Mouse (Mus musculus) intestine, embryonic 14.5 days (tissue): ENCODE measurements around the gene A630010A05Rik. TPM values are rescaled to one million over a fixed set of nuclear protein-coding genes. Genes with fewer than 3 reads are reported as not detected.
"Not testable (repeated sequence)": the region's sequence is repeated elsewhere in the genome, so short reads cannot be mapped to it uniquely, and the experiment has no call there.

Source experiments
- ATAC-seq: fragments of 200-750 bp; cut with Nextera tagmentation; replicated peaks from 2 replicates; pipeline ENCODE4 v1.8.0; 2017; ENCODE audit warnings: low read depth, moderate number of reproducible peaks, moderate TSS enrichment, moderate library complexity; ENCODE audit not compliant: low FRiP score, low TSS enrichment
- DNase-seq: peaks from one replicate; pipeline ENCODE4 v3.0.0-alpha.2; 2018; ENCODE audit warnings: low spot score
- H3K27ac ChIP-seq: fragments of 300-500 bp; sonication (generic); 2 replicates; pipeline ENCODE4 v1.5.1; 2014; ENCODE audit warnings: low read depth, mild to moderate bottlenecking, control low read depth
- H3K27me3 ChIP-seq: fragments of 300-500 bp; sonication (generic); replicated peaks from 2 replicates; pipeline ENCODE4 v1.6.1; 2014; ENCODE audit warnings: low read length, control low read depth; ENCODE audit not compliant: control insufficient read depth, insufficient read depth
- H3K36me3 ChIP-seq: fragments of 300-500 bp; sonication (generic); 2 replicates; pipeline ENCODE4 v1.6.1; 2014; ENCODE audit warnings: low read length, control low read depth; ENCODE audit not compliant: control insufficient read depth, insufficient read depth
- H3K4me1 ChIP-seq: fragments of 300-500 bp; sonication (generic); replicated peaks from 2 replicates; pipeline ENCODE4 v1.6.1; 2014; ENCODE audit warnings: low read length, control low read depth, mixed read lengths; ENCODE audit not compliant: control insufficient read depth, insufficient read depth
- H3K4me2 ChIP-seq: fragments of 300-500 bp; sonication (generic); 2 replicates; pipeline ENCODE4 v1.6.1; 2014; ENCODE audit warnings: low read length
- H3K4me3 ChIP-seq: fragments of 300-500 bp; sonication (generic); 2 replicates; pipeline ENCODE4 v1.5.1; 2014; ENCODE audit warnings: low read depth, low read length, control low read depth, mixed read lengths
- H3K9ac ChIP-seq: fragments of 300-500 bp; sonication (generic); 2 replicates; pipeline ENCODE4 v1.6.1; 2014; ENCODE audit warnings: mild to moderate bottlenecking, low read length
- H3K9me3 ChIP-seq: fragments of 300-500 bp; sonication (generic); 2 replicates; pipeline ENCODE4 v1.6.1; 2016; ENCODE audit warnings: low read length, control low read depth; ENCODE audit not compliant: control insufficient read depth
- WGBS: fragments of 180-500 bp; shearing (Covaris S2); extraction: QIAGEN DNeasy Blood & Tissue Kit; methylation state at CpG from one replicate; pipeline ENCODE4 v1.1.7; 2014; 5-methylcytosine and 5-hydroxymethylcytosine counted together
- polyA plus RNA-seq: library from polyadenylated mRNA; unstranded; fragments of >200 nt; fragmentation: Nextera tagmentation; extraction: Ambion mirVana; gene quantifications from 2 replicates; pipeline ENCODE4 v1.2.1, GENCODE M21; 2014

The A630010A05Rik gene
- not detected in 2 replicates for polyA plus RNA-seq

GRCm38 (mm10) chr16:14562017-14562416 is at the start of gene A630010A05Rik:
A630010A05Rik (plus strand) TSS chr16:14562317.
- H3K4me1 ChIP-seq: no peaks in the 10 kb centered on the region
- no peaks in the 10 kb centered on the region for H3K9me3 ChIP-seq
- H3K4me3 ChIP-seq: no peak within 1 kb of the TSS
- no peak within 1 kb of the TSS for H3K9ac ChIP-seq
- no peak within 1 kb of the TSS for H3K4me2 ChIP-seq
- no peaks in the 10 kb centered on the region for H3K27me3 ChIP-seq
- DNase-seq: no peak
- 86% methylated on average over 1 of the region's 1 CpGs for WGBS
- H3K36me3 ChIP-seq: no peaks in the 10 kb centered on the region
- H3K27ac ChIP-seq: no peak within 1 kb of the TSS
- no peak for ATAC-seq

GRCm38 (mm10) chr16:14535766-14536165 is 26.4 kb upstream of the A630010A05Rik start:
- no peaks in the 10 kb centered on the region for H3K4me1 ChIP-seq
- no peak overlapping the region for H3K4me3 ChIP-seq
- no peak for DNase-seq
- no peaks in the 10 kb centered on the region for H3K27me3 ChIP-seq
- no peaks in the 10 kb centered on the region for H3K9me3 ChIP-seq
- no peak overlapping the region for H3K9ac ChIP-seq
- H3K4me2 ChIP-seq: no peak overlapping the region
- ATAC-seq: no peak
- H3K27ac ChIP-seq: no peak overlapping the region
- no peaks in the 10 kb centered on the region for H3K36me3 ChIP-seq

GRCm38 (mm10) chr16:14557191-14557590 is 4.9 kb upstream of the A630010A05Rik start:
- not testable (repeated sequence) for H3K27ac ChIP-seq, H3K9me3 ChIP-seq, H3K4me2 ChIP-seq, DNase-seq, H3K36me3 ChIP-seq, H3K4me3 ChIP-seq, H3K4me1 ChIP-seq, ATAC-seq, H3K9ac ChIP-seq, H3K27me3 ChIP-seq
- 56% methylated on average over 1 of the region's 1 CpGs for WGBS

Other genes with a start within 250 kb of the A630010A05Rik start
- gene Fopnl, start 244.9 kb upstream of the A630010A05Rik start, polyA plus RNA-seq: 135 and 151 TPM in 2 replicates
- 11.8 and 12.5 TPM in 2 replicates for gene Abcc1, start 200.8 kb upstream of the A630010A05Rik start, polyA plus RNA-seq